Mouse (Mus musculus): ENCODE measurements around the gene Uck2.

DNA sequence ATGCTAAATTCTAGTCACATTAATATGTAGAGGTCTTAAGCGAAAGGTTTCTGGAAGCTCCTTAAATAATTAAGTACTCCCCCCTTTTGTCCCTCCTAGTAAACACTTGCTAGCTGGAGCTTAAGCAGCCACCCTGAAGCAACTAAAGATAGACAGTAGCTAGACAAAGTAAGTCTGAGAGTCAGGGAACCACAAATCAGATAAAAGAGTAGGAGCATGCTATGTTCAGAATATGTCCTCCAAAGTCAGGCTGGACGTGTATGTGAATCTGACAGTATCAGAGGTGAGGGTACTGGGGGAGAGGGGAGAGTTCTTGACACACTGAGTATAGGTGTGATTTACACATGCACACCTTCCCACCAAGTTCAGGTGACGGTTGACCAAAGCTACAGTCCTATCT, 43.6 kb downstream of the Uck2 start:
- no peak for TF ChIP-seq CTCF (IDR thresholded peaks at IDR 0.05; ENCODE audit: control insufficient read depth, insufficient read depth, insufficient replicate concordance, low read depth, low read length)
- no peak for TF ChIP-seq POLR2A (IDR thresholded peaks at IDR 0.05; ENCODE audit: control insufficient read depth, low read depth, low read length)
